Mouse (Mus musculus) stomach, postnatal 0 days (tissue): Measurements from ENCODE around the gene Cand1.

Source experiments
- CTCF ChIP-seq: IDR thresholded peaks from 2 replicates; pipeline ENCODE4 v1.5.1; 2016; ENCODE audit warnings: antibody characterized with exemption, low read depth, mild to moderate bottlenecking, moderate library complexity
- EP300 ChIP-seq: optimal IDR thresholded peaks from 2 replicates; pipeline ENCODE3; 2016; ENCODE audit warnings: antibody characterized with exemption

- TF ChIP-seq CTCF = no peak
- no peak for TF ChIP-seq EP300
Observed at GRCm38 (mm10) chr10:119149261-119149660, 90.6 kb downstream of the Cand1 start.
